Mouse (Mus musculus) spleen, adult 2 months (tissue): Measurements from ENCODE around the gene Kalrn. TPM values are rescaled to one million over a fixed set of nuclear protein-coding genes. Genes with fewer than 3 reads are reported as not detected.

Experiments
- DNase-seq, 2 experiments: peaks; one replicate each; pipeline versions ENCODE4 v3.0.0 to v3.0.0-alpha.2; 2012 to 2021; ENCODE audit warnings: low spot score in 2 of 2, low read depth in 1 of 2
- H3K27ac ChIP-seq: fragments of 200-500 bp; 2 replicates; pipeline ENCODE4 v1.5.1; 2012; ENCODE audit warnings: low read length, inconsistent platforms; ENCODE audit not compliant: insufficient read depth
- H3K27me3 ChIP-seq: fragments of 200-500 bp; 2 replicates; pipeline ENCODE4 v1.6.1; 2012; ENCODE audit warnings: mild to moderate bottlenecking, moderate library complexity, low read length, inconsistent platforms; ENCODE audit not compliant: control insufficient read depth, insufficient read depth
- H3K36me3 ChIP-seq: fragments of 200-500 bp; 2 replicates; pipeline ENCODE4 v1.6.1; 2012; ENCODE audit warnings: mild to moderate bottlenecking, low read length, inconsistent platforms; ENCODE audit not compliant: control insufficient read depth, insufficient read depth
- H3K4me1 ChIP-seq: fragments of 200-500 bp; 2 replicates; pipeline ENCODE4 v1.6.1; 2011; ENCODE audit warnings: inconsistent platforms; ENCODE audit not compliant: control insufficient read depth, insufficient read depth, insufficient read length
- H3K4me3 ChIP-seq: fragments of 200-500 bp; 2 replicates; pipeline ENCODE4 v1.5.1; 2011; ENCODE audit warnings: mild to moderate bottlenecking, inconsistent platforms; ENCODE audit not compliant: insufficient read depth, insufficient read length; ENCODE audit errors: extremely low read depth
- CTCF ChIP-seq: fragments of 200-500 bp; IDR thresholded peaks from 2 replicates; pipeline ENCODE4 v1.5.1; 2011; ENCODE audit warnings: mild to moderate bottlenecking, inconsistent platforms; ENCODE audit not compliant: insufficient read depth, insufficient read length, insufficient replicate concordance; ENCODE audit errors: extremely low read depth
- POLR2A ChIP-seq: fragments of 200-500 bp; IDR thresholded peaks from 2 replicates; pipeline ENCODE4 v1.6.1; 2011; ENCODE audit warnings: low read depth, low read length, inconsistent platforms
- WGBS: fragments of 180-500 bp; shearing (Covaris S2); methylation state at CpG from one replicate; pipeline ENCODE4 v1.1.7; 2018; 5-methylcytosine and 5-hydroxymethylcytosine counted together
- polyA plus RNA-seq: library from polyadenylated mRNA; depleted of rRNA; stranded (reverse); fragments of >200 nt; gene quantifications from 2 replicates; pipeline ENCODE4 v1.2.3, GENCODE M21; 2012

Kalrn gene
- polyA plus RNA-seq, 1 experiment: 7.6 TPM

GRCm38 (mm10) chr16:34080818-34081217, 492.5 kb downstream of the Kalrn start:
- no peaks in the 10 kb centered on the region for H3K4me1 ChIP-seq

GRCm38 (mm10) chr16:34079511-34079910, 493.8 kb downstream of the Kalrn start:
- H3K27ac ChIP-seq: no peak overlapping the region
- no peaks in the 10 kb centered on the region for H3K27me3 ChIP-seq
- H3K4me3 ChIP-seq: no peak overlapping the region
- H3K4me1 ChIP-seq: no peaks in the 10 kb centered on the region
- no peaks in the 10 kb centered on the region for H3K36me3 ChIP-seq
- DNase-seq: no peak
- 88% methylated on average over 4 of the region's 4 CpGs for WGBS
- TF ChIP-seq CTCF (no peak), POLR2A (no peak)

More at GRCm38 (mm10) chr16:34080818-34081217, 492.5 kb downstream of the Kalrn start:
- no peak for DNase-seq
- Histone ChIP-seq H3K27me3 (no peaks in the 10 kb centered on the region), H3K36me3 (no peaks in the 10 kb centered on the region), H3K27ac (no peak overlapping the region), H3K4me3 (no peak overlapping the region)
- TF ChIP-seq CTCF (no peak), POLR2A (no peak)
- 91% methylated on average over 6 of the region's 6 CpGs for WGBS

- WGBS: 74% methylated on average over 2 of the region's 2 CpGs
- Histone ChIP-seq H3K27ac (no peak overlapping the region), H3K4me3 (no peak overlapping the region), H3K27me3 (no peaks in the 10 kb centered on the region), H3K36me3 (no peaks in the 10 kb centered on the region), H3K4me1 (no peaks in the 10 kb centered on the region)
- no peak for DNase-seq
- TF ChIP-seq CTCF (no peak), POLR2A (no peak)
These were observed 494.6 kb downstream of the Kalrn start for GRCm38 (mm10) chr16:34078732-34079131.

GRCm38 (mm10) chr16:34076101-34076500, 497.2 kb downstream of the Kalrn start:
- no peak for DNase-seq
- 77% methylated on average over 3 of the region's 3 CpGs for WGBS
- TF ChIP-seq CTCF (no peak), POLR2A (no peak)

GRCm38 (mm10) chr16:34073930-34074329, 499.4 kb downstream of the Kalrn start:
- Histone ChIP-seq H3K36me3 (no peaks in the 10 kb centered on the region), H3K27me3 (no peaks in the 10 kb centered on the region), H3K4me3 (no peak overlapping the region), H3K4me1 (no peaks in the 10 kb centered on the region), H3K27ac (no peak overlapping the region)
- DNase-seq: no peak
- 89% methylated on average over 4 of the region's 4 CpGs for WGBS
- TF ChIP-seq POLR2A: no peak
- no peak for TF ChIP-seq CTCF

More at GRCm38 (mm10) chr16:34076101-34076500, 497.2 kb downstream of the Kalrn start:
- H3K27ac ChIP-seq: no peak overlapping the region
- H3K36me3 ChIP-seq: no peaks in the 10 kb centered on the region
- H3K4me1 ChIP-seq: no peaks in the 10 kb centered on the region
- H3K4me3 ChIP-seq: no peak overlapping the region
- no peaks in the 10 kb centered on the region for H3K27me3 ChIP-seq

GRCm38 (mm10) chr16:34072136-34072535, 501.2 kb downstream of the Kalrn start:
- Histone ChIP-seq H3K4me1 (no peaks in the 10 kb centered on the region), H3K36me3 (no peaks in the 10 kb centered on the region), H3K4me3 (no peak overlapping the region), H3K27me3 (no peaks in the 10 kb centered on the region), H3K27ac (no peak overlapping the region)
- TF ChIP-seq POLR2A (no peak), CTCF (no peak)
- DNase-seq: no peak
- WGBS: 94% methylated on average over 3 of the region's 3 CpGs

GRCm38 (mm10) chr16:34071223-34071825, 502.0 kb downstream of the Kalrn start:
- Histone ChIP-seq H3K27me3 (no peaks in the 10 kb centered on the region), H3K36me3 (no peaks in the 10 kb centered on the region), H3K4me1 (no peaks in the 10 kb centered on the region), H3K4me3 (no peak overlapping the region), H3K27ac (no peak overlapping the region)
- WGBS: 86% methylated on average over 3 of the region's 3 CpGs
- TF ChIP-seq POLR2A (no peak), CTCF (no peak)
- no peak for DNase-seq
